Mouse (Mus musculus): ENCODE measurements around the gene 2900026A02Rik.

DNA sequence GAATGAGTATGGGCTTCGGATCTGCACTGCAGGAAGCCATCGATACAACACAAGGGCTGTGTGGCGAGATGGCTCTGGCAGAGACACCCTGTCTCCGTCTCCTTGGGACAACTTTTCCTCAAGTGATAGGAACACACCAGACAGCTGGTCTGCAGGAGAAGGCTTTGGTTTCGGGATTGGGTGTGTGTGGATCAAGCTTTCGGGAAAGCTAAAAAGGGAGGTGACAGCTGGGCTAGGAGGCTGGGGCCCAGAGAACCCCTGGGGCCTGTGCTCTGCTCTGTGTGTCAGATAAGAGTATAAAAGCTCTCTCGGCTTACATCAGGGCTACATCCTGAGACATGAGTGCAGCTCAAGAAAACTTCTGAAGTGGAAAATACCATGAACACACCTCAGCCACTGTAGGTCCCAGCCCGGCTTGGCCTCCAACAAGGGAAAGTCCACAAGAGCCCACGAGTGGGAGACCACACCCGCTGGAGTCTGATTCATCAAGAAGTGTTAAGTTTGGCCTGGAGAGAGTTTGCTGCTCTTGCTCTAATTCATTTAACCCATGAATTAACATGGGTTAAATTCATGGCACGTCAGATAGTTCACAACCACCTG lies 112.8 kb downstream of the 2900026A02Rik start:
- TF ChIP-seq ZC3H11A (IDR thresholded peaks at IDR 0.05; ENCODE audit: borderline replicate concordance, low read depth, low read length) (no peak), MAFK (IDR thresholded peaks at IDR 0.05; ENCODE audit: insufficient read depth, low read depth, low read length) (no peak), CHD2 (IDR thresholded peaks at IDR 0.05; ENCODE audit: low read depth, low read length) (no peak)

All from ES-E14 (cell line).